Mouse (Mus musculus) stomach, adult 2 months (tissue): ENCODE measurements around the gene Cntnap5c. TPM values are rescaled to one million over a fixed set of nuclear protein-coding genes. Genes with fewer than 3 reads are reported as not detected.

Experiments used
- polyA plus RNA-seq: library from polyadenylated mRNA; depleted of rRNA; stranded (reverse); fragments of >200 nt; gene quantifications from 2 replicates; pipeline ENCODE4 v1.2.3, GENCODE M21; 2012; rRNA removed

Cntnap5c gene
- not detected in 2 replicates for polyA plus RNA-seq

DNA sequence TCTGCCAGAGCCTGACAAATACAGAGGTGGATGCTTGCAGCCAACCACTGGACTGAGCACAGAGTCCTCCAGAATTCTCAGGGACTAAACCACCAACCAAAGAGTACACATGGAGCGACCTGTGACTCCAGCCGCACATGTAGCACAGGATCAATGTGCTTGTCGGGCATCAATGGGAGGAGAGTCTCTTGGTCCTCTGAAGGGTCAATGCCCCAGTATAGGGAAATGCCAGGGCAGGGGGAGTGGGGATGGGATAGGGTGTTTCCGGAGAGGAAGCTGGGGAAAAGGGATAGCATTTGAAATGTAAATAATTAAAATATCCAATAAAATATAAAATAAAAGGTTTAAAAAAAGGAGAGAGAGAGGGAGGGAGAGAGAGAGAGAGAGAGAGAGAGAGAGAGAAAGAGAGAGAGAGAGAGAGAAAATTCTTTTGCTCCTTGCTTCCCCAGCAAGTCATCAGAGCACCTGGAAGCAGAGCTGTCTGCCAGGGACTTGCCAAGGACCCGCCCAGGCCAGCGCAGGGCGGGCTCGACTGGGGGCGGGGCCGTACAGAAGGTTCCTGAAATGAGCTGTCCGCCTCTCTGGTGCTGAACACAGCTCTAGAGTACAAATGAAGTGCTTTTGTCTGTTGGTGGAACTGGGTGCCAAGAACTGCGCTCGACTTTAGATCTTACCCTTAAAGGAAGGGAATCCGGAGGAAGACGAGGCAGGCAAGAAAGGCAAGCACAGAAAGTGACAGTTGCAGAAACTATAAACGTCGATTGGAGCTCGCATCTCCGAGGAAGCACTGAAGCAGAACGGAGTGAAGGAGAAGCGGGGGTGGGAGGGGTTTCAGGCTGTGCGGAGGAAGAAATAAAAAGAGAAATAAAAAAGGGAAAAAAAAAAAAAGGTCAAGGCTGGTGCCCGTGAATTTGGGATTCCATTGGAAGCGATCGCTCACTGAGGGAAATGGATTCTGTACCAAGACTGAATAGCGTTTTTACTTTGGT, at the start of gene Cntnap5c:
TSS of gene Cntnap5c (plus strand) at position 949 of the 989 bp plus-strand sequence.

DNA sequence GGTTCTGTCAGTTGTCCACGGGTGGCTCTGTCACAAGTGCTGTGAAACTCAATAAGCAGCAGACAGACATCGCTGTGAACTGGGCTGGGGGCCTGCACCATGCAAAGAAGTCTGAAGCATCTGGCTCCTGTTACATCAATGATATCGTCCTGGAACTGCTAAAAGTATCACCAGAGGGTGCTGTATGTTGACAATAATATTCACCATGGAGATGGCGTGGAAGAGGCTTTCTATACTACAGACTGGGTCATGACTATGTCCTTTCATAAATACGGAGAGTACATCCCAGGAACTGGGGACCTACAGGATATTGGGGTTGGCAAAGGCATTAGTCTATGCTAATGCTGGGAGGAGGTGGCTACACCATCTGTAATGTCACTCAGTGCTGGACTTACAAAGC, 27.3 kb upstream of the Cntnap5c start, which contains the start of gene Gm21834:
TSS of gene Gm21834 (minus strand) at position 101 of the 400 bp plus-strand sequence.

Other genes with a start within 250 kb of the Cntnap5c start
- not detected in 2 replicates for gene Vmn2r120, start 224.1 kb upstream of the Cntnap5c start, polyA plus RNA-seq
- not detected in 2 replicates for gene Gm21834, start 27.4 kb upstream of the Cntnap5c start, polyA plus RNA-seq